Mouse (Mus musculus): ENCODE measurements at regions not wholly inside any gene's neighbourhood (a gene's known extent, or its start where the extent isn't known, plus 50 kb on each side); places are given as distances from the start of the nearest gene placed in this dataset.
A peak's percentile ranks its signal among the peaks of the same experiment; 100 is the strongest.

GRCm38 (mm10) chr4:150771469-150771868, 82.2 kb upstream of the Errfi1 start:
- DNase-seq (ENCODE audit: extremely low spot score, low read depth, low spot score): no peak

- DNase-seq (ENCODE audit: extremely low spot score, low read depth, low spot score): no peak
These were observed 84.7 kb upstream of the Errfi1 start for GRCm38 (mm10) chr4:150769043-150769442.

GRCm38 (mm10) chr4:150758467-150759237, 95.1 kb upstream of the Errfi1 start:
- DNase-seq (ENCODE audit: extremely low spot score, low read depth, low spot score): peak; percentile 18

GRCm38 (mm10) chr4:150757815-150758426, 95.8 kb upstream of the Errfi1 start:
- no peak for DNase-seq (ENCODE audit: extremely low spot score, low read depth, low spot score)

GRCm38 (mm10) chr4:150757291-150757741, 96.4 kb upstream of the Errfi1 start:
- DNase-seq (ENCODE audit: extremely low spot score, low read depth, low spot score): no peak

GRCm38 (mm10) chr4:150755446-150755845, 98.3 kb upstream of the Errfi1 start:
- no peak for DNase-seq (ENCODE audit: extremely low spot score, low read depth, low spot score)

GRCm38 (mm10) chr4:150752151-150752550, 100.2 kb upstream of the Slc45a1 start:
- DNase-seq (ENCODE audit: extremely low spot score, low read depth, low spot score): no peak

GRCm38 (mm10) chr4:150750445-150751213, 98.7 kb upstream of the Slc45a1 start:
- no peak for DNase-seq (ENCODE audit: extremely low spot score, low read depth, low spot score)

GRCm38 (mm10) chr4:150749066-150749465, 97.1 kb upstream of the Slc45a1 start:
- no peak for DNase-seq (ENCODE audit: extremely low spot score, low read depth, low spot score)

- no peak for DNase-seq (ENCODE audit: extremely low spot score, low read depth, low spot score)
These were observed 96.4 kb upstream of the Slc45a1 start for GRCm38 (mm10) chr4:150748099-150749000.

- no peak for DNase-seq (ENCODE audit: extremely low spot score, low read depth, low spot score)
These were observed 94.5 kb upstream of the Slc45a1 start for GRCm38 (mm10) chr4:150746430-150746923.

- peak; percentile 14 for DNase-seq (ENCODE audit: extremely low spot score, low read depth, low spot score)
These were observed 93.8 kb upstream of the Slc45a1 start for GRCm38 (mm10) chr4:150745529-150746429.

GRCm38 (mm10) chr4:150743508-150743907, 91.5 kb upstream of the Slc45a1 start:
- no peak for DNase-seq (ENCODE audit: extremely low spot score, low read depth, low spot score)

- DNase-seq (ENCODE audit: extremely low spot score, low read depth, low spot score): no peak
These were observed 91.1 kb upstream of the Slc45a1 start for GRCm38 (mm10) chr4:150743103-150743502.

- no peak for DNase-seq (ENCODE audit: extremely low spot score, low read depth, low spot score)
These were observed 89.8 kb upstream of the Slc45a1 start for GRCm38 (mm10) chr4:150741810-150742209.

- no peak for DNase-seq (ENCODE audit: extremely low spot score, low read depth, low spot score)
These were observed 88.2 kb upstream of the Slc45a1 start for GRCm38 (mm10) chr4:150740167-150740566.

GRCm38 (mm10) chr4:150738736-150739135, 86.8 kb upstream of the Slc45a1 start:
- no peak for DNase-seq (ENCODE audit: extremely low spot score, low read depth, low spot score)

- DNase-seq (ENCODE audit: extremely low spot score, low read depth, low spot score): no peak
These were observed 78.3 kb upstream of the Slc45a1 start for GRCm38 (mm10) chr4:150730061-150730812.

GRCm38 (mm10) chr4:150726539-150726938, 74.6 kb upstream of the Slc45a1 start:
- DNase-seq (ENCODE audit: extremely low spot score, low read depth, low spot score): no peak

All from hindlimb bud, embryonic 11.5 days (tissue).